Mouse (Mus musculus) liver, adult 2 months (tissue): Measurements from ENCODE around the gene Gm16368.
"Not testable (repeated sequence)": the region's sequence is repeated elsewhere in the genome, so short reads cannot be mapped to it uniquely, and the experiment has no call there.

Source experiments
- CTCF ChIP-seq: fragments of 200-500 bp; IDR thresholded peaks from 2 replicates; pipeline ENCODE4 v1.5.1; 2011; ENCODE audit warnings: low read depth, low read length, control low read depth
- POLR2A ChIP-seq: fragments of 200-500 bp; IDR thresholded peaks from 2 replicates; pipeline ENCODE4 v1.6.1; 2011; ENCODE audit warnings: low read length, control low read depth; ENCODE audit not compliant: insufficient read depth; ENCODE audit errors: extremely low read depth

- not testable (repeated sequence) for TF ChIP-seq CTCF, POLR2A
Measured at GRCm38 (mm10) chr12:88045226-88045625, 38.3 kb upstream of the Gm16368 start.
